Mouse (Mus musculus): ENCODE measurements around the gene Tmcc2.

GRCm38 (mm10) chr1:132333201-132333600 is 57.9 kb downstream of the Tmcc2 start:
- no peak for TF ChIP-seq ZKSCAN1 (IDR thresholded peaks at IDR 0.05; ENCODE audit: borderline replicate concordance, low read depth, low read length)
- no peak for TF ChIP-seq CTCF (conservative IDR thresholded peaks at IDR 0.05 in 1 of 2, IDR thresholded peaks at IDR 0.05 in 1 of 2; ENCODE audit: low read depth in 2 of 2, low read length in 2 of 2)
- no peak for TF ChIP-seq GABPA (IDR thresholded peaks at IDR 0.05; ENCODE audit: insufficient replicate concordance, low read depth, low read length)
- TF ChIP-seq POLR2A (IDR thresholded peaks at IDR 0.05; ENCODE audit: low read depth, low read length) = no peak
- no peak for TF ChIP-seq MAFK (IDR thresholded peaks at IDR 0.05; ENCODE audit: insufficient replicate concordance, low read length)

Data from CH12.LX (cell line).